Mouse (Mus musculus): ENCODE results near the gene Alox12.
A peak's percentile ranks its signal among the peaks of the same experiment; 100 is the strongest.

Gene Alox12

GRCm38 (mm10) chr11:70254931-70255531 is at the start of gene Alox12:
Alox12 (minus strand) TSS chr11:70255353.
- peak; percentile 78 for DNase-seq

DNA sequence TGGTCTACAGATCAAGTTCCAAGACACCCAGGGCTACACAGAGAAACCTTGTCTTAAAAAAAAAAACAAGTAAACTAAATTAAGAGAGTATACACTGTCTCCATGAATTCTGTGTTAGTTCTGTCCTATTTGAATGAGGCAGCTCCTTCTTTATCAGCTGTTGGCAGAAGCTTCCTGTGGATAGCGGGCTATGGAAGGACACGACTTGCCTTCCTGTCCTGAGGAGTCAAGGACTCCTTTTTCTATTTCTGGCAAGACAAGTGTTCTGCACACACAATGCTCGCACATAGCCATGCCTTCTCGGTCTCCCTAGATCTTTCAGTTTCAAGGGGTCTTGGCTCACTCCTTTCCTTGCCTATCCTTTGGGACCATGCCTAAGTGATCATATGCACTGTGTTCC is 47.1 kb upstream of the Alox12 start:
- no peak for DNase-seq

- no peak for DNase-seq
Measured at GRCm38 (mm10) chr11:70297836-70298454, 42.8 kb upstream of the Alox12 start.

DNA sequence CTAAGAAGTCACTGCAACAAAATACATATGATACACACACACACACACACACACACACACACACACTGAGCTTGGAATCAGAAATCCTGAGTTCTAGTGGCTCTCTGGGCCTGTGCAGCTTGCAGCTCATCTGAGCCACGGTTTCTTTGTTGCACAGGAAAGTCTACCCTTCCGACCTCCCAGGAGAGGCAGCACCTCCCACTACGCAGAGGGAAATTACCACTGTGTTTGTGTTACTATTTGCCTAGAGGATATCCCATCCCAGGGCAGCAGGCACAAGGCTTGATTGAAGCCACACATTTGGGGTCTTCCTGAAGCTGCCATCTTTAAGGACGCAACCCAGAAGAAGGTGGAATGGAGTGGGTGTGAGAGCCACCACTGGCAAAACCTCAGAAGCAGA is 42.3 kb upstream of the Alox12 start:
- DNase-seq = no peak

DNA sequence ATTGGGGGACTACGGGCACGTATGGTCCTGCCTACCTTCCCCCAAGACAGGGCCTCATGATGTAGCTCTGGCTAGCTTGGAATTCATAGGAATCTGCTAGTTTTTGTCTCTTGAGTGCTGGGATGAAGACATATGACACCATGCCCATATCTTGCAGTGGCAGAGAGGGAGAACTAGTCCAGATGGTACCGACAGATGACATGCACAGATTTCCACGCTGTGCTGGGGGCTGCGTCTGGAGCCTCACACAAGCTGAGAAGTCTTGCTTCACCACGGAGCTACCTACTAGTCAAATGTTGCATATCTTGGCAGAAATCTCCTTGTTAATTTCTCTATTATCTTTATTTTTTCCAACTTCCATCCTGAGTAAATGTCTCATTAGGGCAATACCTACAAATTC is 38.7 kb upstream of the Alox12 start:
- no peak for DNase-seq

DNA sequence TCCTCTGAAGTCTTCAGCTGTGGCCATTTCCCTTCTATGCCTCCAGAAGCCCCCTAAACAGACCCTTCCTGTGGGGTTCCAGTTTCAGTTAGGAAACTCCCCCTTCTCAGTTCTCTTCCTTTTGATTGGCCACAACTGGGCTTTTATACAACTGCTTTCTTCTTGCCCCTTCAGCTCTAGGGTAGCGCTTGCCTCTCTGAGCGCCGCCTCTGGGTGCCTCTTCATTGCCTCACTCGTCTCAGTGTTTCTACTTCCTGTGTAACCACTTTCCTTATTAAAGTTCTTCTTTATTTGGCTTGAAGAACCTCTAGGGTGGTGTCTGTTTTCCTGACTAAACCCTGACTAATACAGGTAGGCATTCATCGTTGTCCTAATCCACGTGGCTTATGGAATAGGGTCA is 36.1 kb upstream of the Alox12 start:
- DNase-seq = no peak

DNA sequence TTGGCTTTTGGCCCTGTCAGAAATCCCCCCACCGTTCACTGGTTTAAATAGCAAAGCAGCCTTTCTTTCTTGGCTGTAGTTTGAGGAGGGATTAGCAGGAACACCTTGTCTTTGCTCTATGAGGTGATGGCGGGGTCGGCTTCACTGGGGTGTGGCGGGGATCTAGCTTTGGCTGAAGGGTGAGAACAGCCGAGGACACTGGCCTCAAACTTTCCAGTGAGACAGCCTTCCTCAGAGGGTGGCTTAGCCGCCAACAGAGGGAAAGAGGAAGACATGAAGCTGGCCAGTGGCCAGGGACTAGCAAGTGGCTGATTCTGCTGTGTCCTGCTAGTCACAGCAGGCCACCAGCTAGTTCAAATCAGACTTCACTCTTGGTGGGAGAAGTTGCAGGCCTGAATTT is 34.1 kb upstream of the Alox12 start:
- peak; percentile 22 for DNase-seq

- DNase-seq = no peak
Measured at GRCm38 (mm10) chr11:70288102-70288501, 32.9 kb upstream of the Alox12 start.

DNA sequence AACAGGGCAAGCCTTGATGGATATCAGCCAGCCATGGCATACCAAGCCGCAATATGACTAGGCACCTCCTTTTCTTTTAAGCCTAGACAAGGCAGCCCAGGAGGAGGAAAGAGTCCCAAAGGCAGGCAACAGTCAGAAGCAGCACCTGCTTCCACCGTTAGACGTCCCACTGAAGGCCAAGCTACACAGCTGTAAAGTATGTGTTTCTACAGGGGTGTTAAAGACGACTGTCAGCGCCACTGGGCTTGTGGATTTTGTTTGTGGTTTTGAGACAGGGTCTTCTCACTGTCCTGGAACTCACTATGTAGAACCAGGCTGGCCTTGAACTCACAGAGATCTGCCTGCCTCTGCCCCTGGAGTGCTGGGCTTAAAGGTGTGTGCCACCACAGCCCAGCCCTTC is 30.5 kb upstream of the Alox12 start:
- DNase-seq = no peak

DNA sequence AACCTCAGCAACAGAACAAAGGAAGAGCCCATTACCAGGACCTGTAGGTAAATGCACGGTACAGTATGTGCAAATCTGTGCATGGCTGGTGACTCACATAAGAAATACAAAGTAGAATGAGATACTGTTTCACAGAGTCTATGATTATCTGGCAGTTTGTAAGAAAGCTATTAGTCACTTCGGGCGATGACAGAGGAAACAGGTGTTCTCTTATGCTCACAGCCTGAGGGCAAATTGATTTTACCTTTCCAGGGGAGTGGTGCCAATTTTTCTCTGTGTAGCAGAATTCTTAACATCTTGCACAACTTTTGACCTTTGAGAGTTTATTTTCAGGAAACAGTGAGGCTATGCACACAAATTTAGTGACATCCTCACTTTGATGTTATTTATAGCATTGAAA is 29.6 kb upstream of the Alox12 start:
- DNase-seq = no peak

GRCm38 (mm10) chr11:70283666-70284065 is 28.5 kb upstream of the Alox12 start:
- peak; percentile 29 for DNase-seq

DNA sequence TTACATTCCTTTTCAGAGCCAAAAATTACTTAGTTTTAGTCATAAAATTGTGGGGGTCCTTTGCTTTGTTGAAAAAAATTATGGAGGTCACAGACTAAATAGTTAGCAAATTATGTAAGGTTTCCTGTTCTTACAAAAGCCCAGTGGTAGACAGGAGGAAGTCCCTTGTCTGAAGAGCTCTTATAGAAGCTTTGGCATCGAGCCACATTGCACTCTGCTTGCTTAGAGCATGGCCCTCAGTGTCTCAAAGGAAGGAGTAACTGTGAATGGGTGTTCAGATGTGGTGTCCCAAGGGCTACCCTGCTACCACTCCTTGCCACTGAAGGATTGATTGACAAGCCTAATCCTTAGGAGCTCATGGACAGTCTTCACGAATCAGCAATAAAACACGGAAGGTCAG is 25.3 kb upstream of the Alox12 start:
- DNase-seq = no peak

- DNase-seq = no peak
Measured at GRCm38 (mm10) chr11:70278961-70279360, 23.8 kb upstream of the Alox12 start.

DNA sequence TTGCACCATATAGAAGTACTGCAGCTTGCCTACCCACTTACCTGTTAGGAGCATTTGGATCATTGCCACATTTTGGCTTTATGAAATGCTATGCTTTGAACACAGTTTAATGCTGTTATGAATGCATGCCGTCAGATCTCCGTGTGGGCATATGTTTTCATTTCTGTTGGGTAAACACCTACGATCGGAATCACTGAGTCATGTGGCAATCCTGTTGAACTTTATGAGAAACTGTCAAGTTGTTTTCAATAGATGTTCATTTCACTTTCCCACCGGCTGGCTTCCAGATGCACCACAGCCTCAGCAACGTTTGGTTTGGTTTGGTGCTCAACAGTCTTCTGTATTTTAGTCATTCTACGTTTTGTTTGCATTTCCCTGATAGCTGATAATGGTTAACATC is 16.5 kb upstream of the Alox12 start:
- DNase-seq = no peak

DNA sequence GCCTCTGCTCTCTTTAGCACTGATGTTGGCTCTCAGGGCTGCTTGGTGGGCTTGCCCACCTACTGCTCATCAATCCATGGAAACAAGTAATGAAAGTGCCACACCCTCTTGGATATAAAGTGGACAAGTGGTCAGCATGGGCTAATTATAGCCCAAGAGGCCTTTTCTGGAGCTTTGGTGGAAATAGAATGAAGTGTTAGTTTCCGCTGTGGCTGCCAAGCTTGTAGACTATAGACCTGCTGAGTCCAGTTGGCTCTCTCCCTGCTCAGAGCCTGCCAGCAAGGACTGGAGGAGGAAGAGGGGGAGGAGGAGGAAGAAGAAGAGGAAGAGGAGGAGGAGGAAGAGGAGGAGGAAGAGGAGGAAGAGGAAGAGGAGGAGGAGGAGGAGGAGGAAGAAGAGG is 11.3 kb upstream of the Alox12 start:
- no peak for DNase-seq

GRCm38 (mm10) chr11:70265819-70266218 is 10.7 kb upstream of the Alox12 start:
- DNase-seq = no peak

DNA sequence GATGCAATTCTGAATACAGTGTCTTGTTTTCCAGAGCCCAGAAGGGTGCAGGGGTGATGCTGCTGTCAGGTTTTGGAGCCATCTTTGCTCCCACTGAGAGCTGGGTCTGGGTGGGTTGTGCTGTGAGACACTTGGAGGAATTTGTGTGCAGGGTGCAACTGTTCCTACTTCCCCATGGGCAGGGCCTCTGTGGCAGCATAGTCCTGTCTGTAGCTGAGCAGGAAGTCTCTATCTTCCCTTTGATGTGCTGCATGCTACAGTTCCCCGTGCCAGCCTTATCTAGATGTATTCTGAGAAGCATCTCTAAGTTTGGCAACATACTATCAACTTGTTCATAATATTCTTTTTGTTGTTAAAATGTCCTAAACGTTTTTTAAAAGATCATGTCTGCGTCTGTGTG is 10.1 kb upstream of the Alox12 start:
- no peak for DNase-seq

DNA sequence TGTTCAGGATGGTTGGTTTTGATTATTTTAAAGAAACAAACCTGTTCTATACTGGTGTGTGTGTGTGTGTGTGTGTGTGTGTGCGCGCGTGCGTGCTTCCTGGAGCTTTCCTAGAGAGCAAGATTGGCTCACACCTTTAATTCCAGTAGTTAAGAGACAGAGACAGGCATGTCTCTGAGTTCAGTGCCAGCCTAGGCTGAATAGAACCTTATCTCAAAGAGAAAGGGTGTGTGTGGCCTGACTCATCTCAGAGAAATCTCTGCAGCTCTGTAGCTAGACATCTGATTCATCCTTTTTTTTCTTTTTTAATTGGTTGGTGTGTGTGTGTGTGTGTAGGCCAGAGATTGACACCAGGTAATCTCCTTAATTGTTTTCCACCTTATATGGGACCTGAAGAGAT is 3.9 kb upstream of the Alox12 start:
- DNase-seq = no peak

GRCm38 (mm10) chr11:70254337-70254736 is 816 bp downstream of the Alox12 start:
- peak; percentile 17 for DNase-seq

DNA sequence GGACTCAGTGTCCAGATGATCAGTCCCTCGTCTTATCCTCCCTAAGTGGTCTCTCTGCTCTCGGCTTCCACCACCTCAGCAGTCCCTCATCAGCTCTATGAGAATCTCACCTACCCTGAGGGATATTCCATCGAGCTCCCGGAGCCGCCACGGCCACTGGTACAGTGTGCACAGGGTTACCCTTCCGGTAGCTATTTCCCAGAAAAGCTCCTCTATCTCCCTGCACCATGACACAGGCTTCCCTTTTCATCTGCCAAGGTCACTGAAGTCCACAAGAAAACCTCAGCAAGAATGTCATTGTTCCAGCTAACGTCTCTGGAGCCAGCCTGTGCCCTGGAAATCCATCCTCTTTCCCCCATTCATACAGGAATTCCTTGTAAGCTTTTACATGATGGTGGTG is 3.3 kb downstream of the Alox12 start:
- no peak for DNase-seq

GRCm38 (mm10) chr11:70250150-70250549 is 5.0 kb downstream of the Alox12 start:
- DNase-seq = no peak

- DNase-seq = peak; percentile 65
Measured at GRCm38 (mm10) chr11:70247136-70247845, 7.9 kb downstream of the Alox12 start.

DNA sequence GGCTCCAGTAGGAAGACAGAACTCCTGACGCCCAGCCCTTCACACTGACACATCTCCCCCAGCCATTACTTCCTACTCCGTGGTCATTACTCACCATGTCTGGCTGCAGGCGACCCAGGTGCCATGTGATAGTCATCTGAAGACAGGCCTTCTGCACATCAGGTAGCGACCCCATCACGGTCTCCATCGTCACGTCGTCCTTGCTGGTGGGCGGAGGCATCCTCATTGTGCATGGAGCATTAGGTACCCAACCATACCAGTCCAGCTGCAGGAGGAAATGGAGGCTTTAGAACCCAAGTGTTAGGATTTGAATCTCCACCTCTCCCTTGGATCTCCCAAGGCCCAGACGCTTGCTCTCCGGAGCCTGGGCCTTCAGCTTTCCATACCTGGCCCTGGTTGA is 12.6 kb downstream of the Alox12 start:
- DNase-seq = no peak

GRCm38 (mm10) chr11:70239541-70240279 is 15.4 kb downstream of the Alox12 start, which contains the start of the genes Gm21988 and Rnasek:
Gm21988 (minus strand) TSS chr11:70239830.
Rnasek (minus strand) TSS chr11:70239842.
- peak; percentile 93 for DNase-seq

All from kidney, adult 18-20 months (tissue).